Mouse (Mus musculus) erythroblast, adult 5-6 weeks (primary cell): Measurements from ENCODE around the gene Scn8a. TPM values are rescaled to one million over a fixed set of nuclear protein-coding genes. Genes with fewer than 3 reads are reported as not detected.

ENCODE experiments used
- ATAC-seq: replicated peaks from 2 replicates; pipeline ENCODE4 v1.8.0; 2016; ENCODE audit warnings: moderate number of reproducible peaks, mild to moderate bottlenecking, moderate TSS enrichment, inconsistent platforms; ENCODE audit not compliant: poor library complexity, low FRiP score, severe bottlenecking
- total RNA-seq, 2 experiments: library from RNA; stranded (forward) in 1 of 2; stranded (reverse) in 1 of 2; fragments of 150-400 nt in 1 of 2; fragments of 200-764, 138-1000 nt in 1 of 2; gene quantifications; 2 replicates each; pipeline versions ENCODE4 v1.2.3 to v1.2.4; 2015 to 2017; ENCODE audit warnings: low replicate concordance in 2 of 2

Scn8a gene
- total RNA-seq, 2 experiments from 2014 or later: not detected

- no peak for ATAC-seq
Observed at GRCm38 (mm10) chr15:101005717-101006116, 136.1 kb downstream of the Scn8a start.

DNA sequence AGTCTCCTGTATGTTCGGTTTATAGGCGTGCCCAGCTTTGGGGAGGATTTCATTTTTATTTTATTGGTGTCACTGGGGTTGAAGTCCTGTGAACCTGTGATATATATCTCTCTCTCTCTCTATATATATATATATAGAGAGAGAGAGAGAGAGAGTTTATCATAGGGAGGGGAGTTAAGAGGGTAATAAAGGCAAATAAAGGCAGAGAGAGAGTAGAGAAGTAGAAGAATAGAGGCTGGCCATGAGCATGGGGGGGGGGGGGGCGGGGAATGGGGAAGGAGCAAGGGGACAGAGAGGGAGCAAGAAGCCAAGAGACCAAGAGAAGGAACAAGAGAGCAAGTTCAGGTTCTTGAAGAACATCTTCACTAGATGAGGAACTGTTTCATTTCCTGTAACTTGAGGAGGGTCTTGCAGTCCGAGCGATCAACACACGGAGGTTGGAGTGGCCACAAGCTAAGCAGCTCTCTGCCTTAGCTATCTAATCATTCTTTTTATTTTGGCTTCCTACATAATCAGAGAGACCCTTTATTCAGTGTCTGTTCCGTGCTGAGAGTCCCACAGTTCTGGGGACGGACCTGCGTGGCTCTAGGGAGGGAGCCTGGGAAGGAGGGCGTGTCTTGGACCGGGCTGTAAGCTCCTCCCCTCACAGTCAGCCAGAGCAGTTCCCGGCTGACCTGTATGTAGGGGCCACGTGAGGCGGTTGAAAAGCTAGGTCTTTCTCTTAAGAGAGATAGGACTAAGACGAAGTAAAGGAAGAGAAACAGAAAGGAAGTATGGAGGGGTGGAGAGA lies 136.8 kb downstream of the Scn8a start:
- ATAC-seq: no peak

DNA sequence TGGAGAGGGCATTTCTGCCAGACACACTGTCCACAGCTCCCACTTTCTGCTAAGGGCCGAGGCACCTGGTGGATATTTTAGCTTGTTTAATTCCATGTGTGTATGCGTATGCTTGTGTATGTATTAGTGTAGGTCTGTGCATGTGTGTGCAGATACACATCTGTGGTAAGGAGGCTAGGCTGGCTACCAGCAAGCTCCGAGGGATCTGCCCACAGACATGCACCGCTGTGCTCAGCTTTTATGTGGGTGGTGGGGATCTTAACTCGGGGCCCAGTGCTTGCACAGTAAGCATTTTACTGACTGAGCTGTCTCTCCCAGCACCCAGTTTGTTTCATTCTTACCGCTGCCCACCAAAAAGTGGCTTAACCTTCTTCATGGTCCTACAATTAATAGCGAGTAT lies 137.6 kb downstream of the Scn8a start:
- ATAC-seq: no peak

DNA sequence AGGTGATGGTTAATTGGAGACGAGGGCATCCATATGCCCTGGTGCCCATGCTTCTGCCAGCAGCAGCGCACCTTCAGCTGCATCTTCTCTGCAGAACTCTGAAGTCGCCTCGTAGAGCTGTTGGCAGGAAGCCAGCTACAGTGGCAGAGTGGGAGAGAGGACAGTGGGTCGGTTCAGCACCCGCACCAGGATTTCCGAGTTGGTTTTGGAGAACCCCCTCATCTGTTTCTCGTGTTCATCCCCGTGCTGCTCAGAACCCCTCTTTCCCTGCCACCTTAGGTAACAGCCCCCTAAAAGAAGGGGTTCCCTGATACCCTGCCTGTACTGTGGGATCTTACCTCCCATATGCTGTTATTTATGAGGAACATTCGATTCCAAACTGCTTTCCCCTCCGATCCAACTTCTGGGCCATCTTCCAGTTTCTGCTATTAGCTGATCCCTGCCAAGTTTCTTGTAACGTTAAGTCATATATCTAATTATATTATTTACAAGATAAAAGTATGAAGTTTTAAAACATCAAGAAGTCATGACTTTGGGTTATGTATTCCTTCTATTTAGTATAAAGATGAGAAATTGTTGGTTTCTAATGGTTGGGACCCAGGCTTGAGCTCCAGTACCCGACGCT lies 138.8 kb downstream of the Scn8a start:
- ATAC-seq: no peak

- no peak for ATAC-seq
Observed at GRCm38 (mm10) chr15:101011352-101011751, 141.7 kb downstream of the Scn8a start.

DNA sequence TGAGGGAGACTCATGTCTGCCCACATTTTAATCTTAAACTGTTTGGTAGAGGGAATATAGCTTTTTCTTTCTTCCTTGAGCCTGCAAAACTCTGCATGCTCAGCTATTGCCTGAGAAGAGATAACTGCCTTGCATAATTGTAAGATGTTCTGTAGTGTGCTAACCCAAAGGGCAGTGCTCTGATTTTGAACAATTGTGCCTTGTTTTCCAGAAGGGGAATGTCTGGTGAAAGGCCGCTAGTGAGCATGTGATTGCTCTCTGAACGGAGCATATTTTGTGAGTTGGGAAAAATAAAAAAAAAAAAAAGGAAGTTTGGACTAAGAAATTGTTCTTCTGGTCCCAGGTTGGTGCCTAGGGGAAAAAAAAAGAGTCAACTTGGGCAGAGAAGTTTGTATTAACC lies 159.3 kb downstream of the Scn8a start:
- no peak for ATAC-seq

GRCm38 (mm10) chr15:101039651-101040050 lies 170.0 kb downstream of the Scn8a start:
- no peak for ATAC-seq

GRCm38 (mm10) chr15:101041966-101042365 lies 172.3 kb downstream of the Scn8a start:
- ATAC-seq: no peak

DNA sequence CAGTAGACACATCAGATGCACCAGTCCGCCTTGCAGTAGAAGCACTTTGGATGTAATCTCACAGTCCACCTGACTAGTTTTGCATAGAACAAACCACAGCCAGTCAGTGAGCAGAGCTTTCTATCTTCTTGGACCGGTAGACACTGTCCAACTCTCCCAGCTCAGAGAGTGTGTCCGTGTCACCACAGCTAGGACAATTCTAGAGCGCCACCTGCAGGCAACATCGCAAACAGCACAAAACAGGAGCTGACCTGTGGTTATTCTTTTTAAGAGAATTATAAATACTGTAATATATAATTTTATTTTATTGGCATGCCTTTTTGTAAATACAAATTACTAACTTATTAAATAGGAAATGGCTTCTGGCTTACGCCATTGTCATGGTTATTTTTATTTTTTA lies 173.0 kb downstream of the Scn8a start:
- ATAC-seq: no peak

GRCm38 (mm10) chr15:101044531-101044930 lies 174.9 kb downstream of the Scn8a start:
- ATAC-seq: no peak

GRCm38 (mm10) chr15:101046039-101046526 lies 176.4 kb downstream of the Scn8a start:
- ATAC-seq: no peak

DNA sequence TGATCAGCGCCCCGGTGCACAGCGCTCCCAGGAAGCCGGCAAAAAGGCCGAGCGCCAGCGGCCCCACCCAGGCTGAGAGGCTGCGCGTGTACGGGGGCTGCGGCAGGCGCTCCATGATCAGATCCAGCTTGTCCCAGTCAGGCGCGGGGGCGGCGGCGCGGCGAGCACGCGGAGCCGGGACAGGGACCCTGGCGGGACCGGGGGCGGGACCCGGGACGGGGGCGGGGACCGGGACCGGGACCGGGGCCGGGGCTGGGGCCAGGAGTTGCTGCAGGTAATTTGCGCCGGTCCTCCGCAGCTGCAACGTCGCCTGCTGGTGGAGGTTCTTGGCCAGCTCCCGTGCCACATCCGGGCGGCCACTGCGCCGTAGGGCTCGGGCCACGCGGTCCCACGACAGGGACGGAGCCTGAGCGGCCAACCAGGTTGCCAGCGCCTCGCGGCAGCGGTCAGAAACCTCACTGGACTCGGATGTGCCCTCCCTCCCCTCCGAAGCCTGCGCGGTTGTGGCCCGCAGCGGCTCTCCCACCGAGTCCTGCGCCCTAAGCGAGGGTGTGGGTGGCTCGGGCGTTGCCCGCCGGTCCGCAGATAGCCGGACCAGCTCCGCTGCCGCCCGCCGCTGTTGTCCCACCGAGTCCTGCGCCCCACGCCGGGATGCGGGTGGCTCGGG lies 177.0 kb downstream of the Scn8a start:
- no peak for ATAC-seq

DNA sequence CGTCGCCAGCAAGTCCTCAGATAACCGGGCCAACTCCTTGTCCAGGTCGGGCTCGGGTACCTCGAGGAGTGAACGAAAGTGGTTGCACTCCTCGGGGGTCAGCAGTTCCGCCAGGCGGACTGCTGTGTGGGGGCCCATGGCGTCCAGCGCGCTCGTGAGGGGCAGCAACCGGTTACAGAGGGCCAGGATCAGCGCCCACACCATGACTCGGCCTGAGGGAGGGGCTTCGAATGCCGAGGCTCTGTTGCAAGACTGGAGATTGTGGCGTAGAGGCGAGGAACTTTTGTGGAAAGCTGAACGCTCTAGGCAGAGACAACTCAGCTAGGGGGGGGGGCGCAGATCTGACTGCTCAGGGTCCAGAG lies 177.5 kb downstream of the Scn8a start, which contains the start of gene Gm47841:
Gene Gm47841 (minus strand): TSS at position 204 of the 362 bp plus-strand sequence.
- no peak for ATAC-seq

DNA sequence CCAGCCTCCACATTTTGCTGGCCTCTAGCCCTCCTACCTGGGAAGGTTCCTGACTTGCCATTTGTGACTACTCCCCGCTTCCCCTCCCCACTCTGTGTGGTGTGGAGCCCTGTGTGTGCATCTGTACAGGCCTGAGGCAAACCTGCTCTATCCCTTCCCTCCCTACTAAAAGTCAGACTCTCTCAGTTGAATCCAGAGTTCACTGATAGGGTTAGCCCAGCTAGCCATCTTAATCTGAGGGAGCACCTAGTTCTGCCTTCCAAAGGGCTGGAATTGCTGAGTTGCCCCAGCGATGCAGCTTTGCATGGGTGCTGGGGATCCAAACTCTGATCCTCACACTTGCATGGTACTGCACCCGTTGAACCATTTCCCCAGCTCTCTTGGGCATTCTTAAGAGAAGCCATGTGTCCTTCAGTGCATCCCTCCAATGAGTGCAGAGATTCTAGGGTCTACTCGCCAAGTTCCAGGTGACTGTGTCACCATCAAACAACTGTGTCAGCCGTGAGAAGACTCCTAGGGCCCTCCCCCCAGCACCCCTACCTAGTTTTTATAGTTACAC lies 178.8 kb downstream of the Scn8a start:
- ATAC-seq: no peak

DNA sequence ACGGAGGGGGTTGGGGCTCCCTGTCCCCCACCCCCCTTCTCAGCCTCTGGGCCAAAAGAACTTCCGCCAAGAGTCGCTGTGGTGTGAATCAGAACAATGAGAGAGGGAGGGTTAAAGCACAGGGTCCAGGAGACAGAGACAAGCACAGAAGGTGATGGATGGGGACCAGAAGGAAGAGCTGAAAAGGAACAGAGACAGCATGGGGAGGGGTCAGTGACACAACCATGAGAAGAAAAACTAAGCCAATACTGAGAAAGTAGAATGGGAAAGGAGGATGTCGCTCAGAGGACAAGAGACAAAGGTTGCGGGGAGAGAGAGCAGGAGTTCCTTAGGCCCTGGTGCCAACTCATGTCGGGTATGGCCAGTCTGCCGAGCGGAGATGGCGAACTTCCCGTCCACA lies 182.2 kb downstream of the Scn8a start:
- ATAC-seq: no peak

GRCm38 (mm10) chr15:101052560-101053501 lies 183.2 kb downstream of the Scn8a start:
- no peak for ATAC-seq

DNA sequence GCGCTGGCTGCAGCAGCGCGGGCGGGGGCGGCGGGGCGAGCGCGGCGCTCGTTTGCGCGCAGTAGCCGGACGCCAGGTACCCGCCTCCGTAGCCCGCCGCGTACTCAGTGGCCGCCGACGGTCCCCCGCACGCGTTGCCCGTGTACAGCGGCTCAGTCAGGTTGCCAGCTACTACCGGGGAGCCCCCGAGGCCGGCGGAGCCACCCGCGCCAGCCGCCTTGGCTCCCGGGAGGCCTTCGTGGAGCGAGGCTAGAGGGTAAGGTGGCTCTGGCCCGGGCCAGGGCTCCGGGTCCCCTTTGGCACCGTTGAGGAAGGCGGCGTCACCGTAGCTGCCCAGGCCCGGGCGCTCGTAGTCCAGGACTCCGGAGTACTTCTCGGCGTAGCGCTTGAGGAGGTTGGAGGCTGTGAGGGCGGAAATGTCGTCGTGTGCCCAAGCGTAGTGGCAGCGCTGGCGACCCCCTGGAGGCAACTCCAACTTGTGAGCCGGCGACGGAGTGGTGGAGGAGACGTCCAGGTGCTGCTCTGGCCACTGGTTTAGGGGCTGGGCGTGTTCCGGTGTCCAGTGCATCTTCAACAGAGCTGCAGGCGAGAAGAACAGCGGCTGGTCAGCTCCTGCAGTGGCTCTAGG lies 184.3 kb downstream of the Scn8a start:
- ATAC-seq: no peak

GRCm38 (mm10) chr15:101054541-101054940 lies 184.9 kb downstream of the Scn8a start:
- no peak for ATAC-seq

DNA sequence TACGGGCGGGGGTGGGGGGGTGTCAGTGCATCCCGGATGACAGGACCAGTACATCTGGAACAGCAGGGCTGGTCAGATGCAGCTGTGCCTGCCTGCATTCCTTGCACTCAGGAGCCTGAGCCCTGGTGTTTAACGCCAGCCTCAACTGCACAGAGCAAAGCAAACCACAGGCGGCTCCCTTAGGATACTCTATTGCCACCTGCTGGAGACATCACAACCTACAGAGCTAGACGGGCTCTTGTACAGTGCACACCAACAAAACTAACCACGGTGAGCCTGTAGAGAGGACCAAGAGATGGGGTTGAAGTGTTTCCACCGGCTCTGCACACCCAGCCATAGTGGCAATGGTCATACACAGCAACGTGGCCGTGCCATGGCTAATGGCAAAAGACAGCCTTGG lies 186.6 kb downstream of the Scn8a start:
- no peak for ATAC-seq
